Comparison of ENCODE assay signal across 8 mouse cellular contexts in the genomic region with DNA sequence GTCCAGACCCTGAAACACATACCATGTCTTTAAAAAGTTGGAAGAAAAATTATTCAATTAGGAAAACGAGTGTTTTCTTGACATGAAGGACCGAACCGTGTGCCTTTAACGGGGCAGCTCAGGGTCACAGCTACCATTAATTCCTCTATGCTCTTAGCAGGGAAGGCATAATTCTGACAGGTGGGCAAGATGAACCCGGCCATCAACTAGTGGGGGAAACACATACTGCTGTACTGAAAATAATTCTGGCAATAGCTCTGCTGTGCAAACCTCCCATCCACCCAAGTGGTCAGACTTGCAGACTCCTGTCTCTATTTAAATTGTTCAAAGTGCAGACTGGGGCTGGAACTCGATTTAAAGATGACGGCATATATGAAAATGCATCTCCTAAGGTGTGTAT. TPM values are rescaled to one million over a fixed set of nuclear protein-coding genes. Genes with fewer than 3 reads are reported as not detected.
DNase-seq lines count a peak whose midpoint lies in the region; ATAC-seq and TF ChIP-seq lines count a peak whose summit lies in the region.

No protein-coding gene starts in this region.

- DNase-seq in layer of hippocampus, adult 2 months (ENCODE audit: low spot score in 2 of 2), result no peak
- no peak for DNase-seq in layer of hippocampus, adult 11-12 months (ENCODE audit: low spot score)
- peak; percentile 26 for DNase-seq in embryonic facial prominence, embryonic 11.5 days (ENCODE audit: low spot score)
- DNase-seq in intestine, embryonic 14.5 days (ENCODE audit: low spot score), result no peak

- peak overlapping the region; percentile 99 for H3K27ac ChIP-seq in layer of hippocampus, adult 2 months
- H3K27ac ChIP-seq in embryonic facial prominence, embryonic 11.5 days (replicated peaks; ENCODE audit: low read depth, low read length), result peak overlapping the region; percentile 67; the same call in 1 of the 2 replicates
- peak overlapping the region; percentile 78; the same call in 1 of the 2 replicates for H3K27ac ChIP-seq in intestine, embryonic 14.5 days (ENCODE audit: low read depth)
- peak overlapping the region; percentile 94 for H3K27ac ChIP-seq in midbrain, embryonic 16.5 days (ENCODE audit: low read length)

- no peaks in the 10 kb centered on the region for H3K4me1 ChIP-seq in embryonic facial prominence, embryonic 11.5 days (ENCODE audit: control insufficient read depth, insufficient read depth, low read length)
- peaks cover 6% of the 10 kb centered on the region for H3K4me1 ChIP-seq in intestine, embryonic 14.5 days (replicated peaks; ENCODE audit: control insufficient read depth, insufficient read depth, low read length)
- H3K4me1 ChIP-seq in midbrain, embryonic 16.5 days (ENCODE audit: control insufficient read depth, insufficient read depth, low read length), result peaks cover 11% of the 10 kb centered on the region

- TF ChIP-seq CTCF in layer of hippocampus, adult 2 months (conservative IDR thresholded peaks at IDR 0.05), result no peak

- H3K9ac ChIP-seq in embryonic facial prominence, embryonic 11.5 days (replicated peaks; ENCODE audit: low read length), result peak overlapping the region; percentile 96
- H3K9ac ChIP-seq in intestine, embryonic 14.5 days (ENCODE audit: low read length), result peak overlapping the region; percentile 90
- peak overlapping the region; percentile 96 for H3K9ac ChIP-seq in midbrain, embryonic 16.5 days (ENCODE audit: low read depth, low read length)

- peak overlapping the region; percentile 89 for H3K4me3 ChIP-seq in layer of hippocampus, adult 2 months
- peak overlapping the region; percentile 80 for H3K4me3 ChIP-seq in embryonic facial prominence, embryonic 11.5 days (ENCODE audit: low read depth, low read length)
- H3K4me3 ChIP-seq in intestine, embryonic 14.5 days (ENCODE audit: low read depth, low read length), result peak overlapping the region; percentile 78
- H3K4me3 ChIP-seq in midbrain, embryonic 16.5 days (ENCODE audit: low read depth, low read length), result peak overlapping the region; percentile 85

- no peaks in the 10 kb centered on the region for H3K36me3 ChIP-seq in embryonic facial prominence, embryonic 11.5 days (replicated peaks; ENCODE audit: control insufficient read depth, insufficient read depth, low read depth, low read length)
- H3K36me3 ChIP-seq in intestine, embryonic 14.5 days (ENCODE audit: control insufficient read depth, insufficient read depth, low read length), result no peaks in the 10 kb centered on the region
- H3K36me3 ChIP-seq in midbrain, embryonic 16.5 days (ENCODE audit: control insufficient read depth, insufficient read depth, low read length), result no peaks in the 10 kb centered on the region

- ATAC-seq in embryonic facial prominence, embryonic 11.5 days (replicated peaks; ENCODE audit: insufficient number of reproducible peaks, low FRiP score, low TSS enrichment, low read depth), result 0 out of 2 replicates have a peak, but pooled peaks have one; percentile 21
- no peak; the same call in 1 of the 2 replicates for ATAC-seq in intestine, embryonic 14.5 days (replicated peaks; ENCODE audit: low FRiP score, low TSS enrichment, low read depth)
- peak; percentile 47 for ATAC-seq in midbrain, embryonic 16.5 days
- no peak for ATAC-seq in cerebellum, adult (ENCODE audit: insufficient number of reproducible peaks, low FRiP score, low TSS enrichment)
- ATAC-seq in inflammation-experienced regulatory T-cells, adult 6 months, result no peak
- ATAC-seq in activated CD4-positive, CD25-positive, alpha-beta regulatory T cell, adult 4 months, result no peak

- H3K27me3 ChIP-seq in embryonic facial prominence, embryonic 11.5 days (ENCODE audit: control insufficient read depth, insufficient read depth, low read length), result no peaks in the 10 kb centered on the region
- no peaks in the 10 kb centered on the region for H3K27me3 ChIP-seq in intestine, embryonic 14.5 days (replicated peaks; ENCODE audit: control insufficient read depth, insufficient read depth, low read length)
- H3K27me3 ChIP-seq in midbrain, embryonic 16.5 days (ENCODE audit: control insufficient read depth, insufficient read depth, low read depth, low read length), result no peaks in the 10 kb centered on the region

- H3K4me2 ChIP-seq in embryonic facial prominence, embryonic 11.5 days (ENCODE audit: low read depth, low read length), result peak overlapping the region; percentile 61
- H3K4me2 ChIP-seq in intestine, embryonic 14.5 days (ENCODE audit: low read length), result peak overlapping the region; percentile 86
- peak overlapping the region; percentile 81 for H3K4me2 ChIP-seq in midbrain, embryonic 16.5 days (ENCODE audit: low read length)

- 20% methylated on average over 7 of the region's 7 CpGs for WGBS in embryonic facial prominence, embryonic 11.5 days
- WGBS in intestine, embryonic 14.5 days, result 19% methylated on average over 7 of the region's 7 CpGs
- 21% methylated on average over 7 of the region's 7 CpGs for WGBS in midbrain, embryonic 16.5 days

- no peaks in the 10 kb centered on the region for H3K9me3 ChIP-seq in embryonic facial prominence, embryonic 11.5 days (replicated peaks; ENCODE audit: control insufficient read depth, low read length)
- no peaks in the 10 kb centered on the region for H3K9me3 ChIP-seq in intestine, embryonic 14.5 days (ENCODE audit: control insufficient read depth, low read length)
- no peaks in the 10 kb centered on the region for H3K9me3 ChIP-seq in midbrain, embryonic 16.5 days (replicated peaks; ENCODE audit: control insufficient read depth, low read length, poor library complexity, severe bottlenecking)

RNA-seq across cellular contexts. Expression of a gene that starts 0.6 kb away (rescaled TPM):
- 100 to 1,000 TPM; 105 to 114 TPM for total RNA-seq in layer of hippocampus, adult 2 months (2021)
- 5.2 and 5.5 TPM in 2 replicates for polyA plus RNA-seq in embryonic facial prominence, embryonic 11.5 days (2014; fragmentation: Nextera tagmentation; extraction: Ambion mirVana)
- 4.7 and 5.4 TPM in 2 replicates for polyA plus RNA-seq in intestine, embryonic 14.5 days (2014; fragmentation: Nextera tagmentation; extraction: Ambion mirVana)
- 23.5 and 24.9 TPM in 2 replicates for polyA plus RNA-seq in midbrain, embryonic 16.5 days (2015; fragmentation: Nextera tagmentation; extraction: Ambion mirVana)
- 10 to 100 TPM in 1 of 3 experiments, 1 to 10 TPM in 2; 6.5 to 14.2 (median 7.2) TPM for polyA plus RNA-seq in inflammation-experienced regulatory T-cells, adult 6 months (2017; shearing (Covaris generic))
- 1 to 10 TPM; 5.4 to 8.3 TPM for polyA plus RNA-seq in activated CD4-positive, CD25-positive, alpha-beta regulatory T cell, adult 4 months (2017; shearing (Covaris generic))

RNA-seq across cellular contexts. Expression of a gene that starts 7.0 kb away (rescaled TPM):
- under 1 TPM in 1 of 2 experiments, not detected in 1; 0.31 TPM for total RNA-seq in layer of hippocampus, adult 2 months (2021)
- not detected in 2 replicates for polyA plus RNA-seq in embryonic facial prominence, embryonic 11.5 days (2014; fragmentation: Nextera tagmentation; extraction: Ambion mirVana)
- not detected in 2 replicates for polyA plus RNA-seq in intestine, embryonic 14.5 days (2014; fragmentation: Nextera tagmentation; extraction: Ambion mirVana)
- polyA plus RNA-seq in midbrain, embryonic 16.5 days (2015; fragmentation: Nextera tagmentation; extraction: Ambion mirVana), result not detected in 2 replicates
- polyA plus RNA-seq in inflammation-experienced regulatory T-cells, adult 6 months (2017; shearing (Covaris generic)), result not detected
- not detected for polyA plus RNA-seq in activated CD4-positive, CD25-positive, alpha-beta regulatory T cell, adult 4 months (2017; shearing (Covaris generic))

RNA-seq across cellular contexts. Expression of a gene that starts 35.8 kb away (rescaled TPM):
- 10 to 100 TPM; 59.4 to 62.5 TPM for total RNA-seq in layer of hippocampus, adult 2 months (2021)
- 0.49 and 1.3 TPM in 2 replicates for polyA plus RNA-seq in embryonic facial prominence, embryonic 11.5 days (2014; fragmentation: Nextera tagmentation; extraction: Ambion mirVana)
- polyA plus RNA-seq in intestine, embryonic 14.5 days (2014; fragmentation: Nextera tagmentation; extraction: Ambion mirVana), result 0.55 and 0.93 TPM in 2 replicates
- polyA plus RNA-seq in midbrain, embryonic 16.5 days (2015; fragmentation: Nextera tagmentation; extraction: Ambion mirVana), result 2.1 and 3.2 TPM in 2 replicates
- polyA plus RNA-seq in inflammation-experienced regulatory T-cells, adult 6 months (2017; shearing (Covaris generic)), result under 1 TPM in 2 of 3 experiments, not detected in 1; 0.78 to 0.87 TPM
- polyA plus RNA-seq in activated CD4-positive, CD25-positive, alpha-beta regulatory T cell, adult 4 months (2017; shearing (Covaris generic)), result 1 to 10 TPM in 1 of 2 experiments, under 1 TPM in 1; 0.26 to 1.5 TPM

Comparison
In these comparisons a context has a peak if more than half of its experiments do, and no peak if none do; other contexts are left out.
1. ATAC-seq: peak in embryonic facial prominence, embryonic 11.5 days (single experiment) and midbrain, embryonic 16.5 days (single experiment); none in intestine, embryonic 14.5 days (single experiment), cerebellum, adult (single experiment), inflammation-experienced regulatory T-cells, adult 6 months (single experiment) and activated CD4-positive, CD25-positive, alpha-beta regulatory T cell, adult 4 months (single experiment).
2. Peak in every context shown above with its lines, with median percentiles within 50 percentile points of each other: H3K27ac ChIP-seq, H3K4me3 ChIP-seq, H3K4me2 ChIP-seq and H3K9ac ChIP-seq.